Mouse (Mus musculus): ENCODE measurements at regions not wholly inside any gene's neighbourhood (a gene's known extent, or its start where the extent isn't known, plus 50 kb on each side); places are given as distances from the start of the nearest gene placed in this dataset.

- ATAC-seq (ENCODE audit: insufficient number of reproducible peaks, insufficient read depth, low FRiP score, low read depth), result no peak
Observed at GRCm38 (mm10) chr9:32834751-32835625, 199.0 kb downstream of the Ets1 start.

GRCm38 (mm10) chr9:32835626-32835971 lies 199.6 kb downstream of the Ets1 start:
- H3K4me3 ChIP-seq (ENCODE audit: low read depth, low read length), result no peak overlapping the region
- no peaks in the 10 kb centered on the region for H3K27me3 ChIP-seq (ENCODE audit: control insufficient read depth, insufficient read depth, low read length)
- no peaks in the 10 kb centered on the region for H3K36me3 ChIP-seq (ENCODE audit: control insufficient read depth, insufficient read depth, low read length)
- ATAC-seq (ENCODE audit: insufficient number of reproducible peaks, insufficient read depth, low FRiP score, low read depth), result no peak
- no peak overlapping the region for H3K4me2 ChIP-seq (replicated peaks; ENCODE audit: low read depth, low read length)
- H3K4me1 ChIP-seq (ENCODE audit: control insufficient read depth, insufficient read depth, low read length), result peaks cover 3% of the 10 kb centered on the region; the same call in 1 of the 2 replicates
- WGBS, result 18% methylated on average over 4 of the region's 4 CpGs
- no peaks in the 10 kb centered on the region for H3K9me3 ChIP-seq (ENCODE audit: control insufficient read depth, low read depth, low read length)
- no peak overlapping the region for H3K27ac ChIP-seq (ENCODE audit: low read length)
- no peak overlapping the region for H3K9ac ChIP-seq (replicated peaks; ENCODE audit: low read depth, low read length)

More at GRCm38 (mm10) chr9:32834751-32835625, 199.0 kb downstream of the Ets1 start:
- Histone ChIP-seq H3K36me3 (ENCODE audit: control insufficient read depth, insufficient read depth, low read length) (no peaks in the 10 kb centered on the region), H3K27ac (ENCODE audit: low read length) (no peak overlapping the region), H3K4me3 (ENCODE audit: low read depth, low read length) (no peak overlapping the region), H3K4me1 (ENCODE audit: control insufficient read depth, insufficient read depth, low read length) (peaks cover 8% of the 10 kb centered on the region; the same call in 1 of the 2 replicates), H3K27me3 (ENCODE audit: control insufficient read depth, insufficient read depth, low read length) (no peaks in the 10 kb centered on the region), H3K4me2 (replicated peaks; ENCODE audit: low read depth, low read length) (no peak overlapping the region), H3K9ac (replicated peaks; ENCODE audit: low read depth, low read length) (no peak overlapping the region), H3K9me3 (ENCODE audit: control insufficient read depth, low read depth, low read length) (no peaks in the 10 kb centered on the region)
- WGBS, result 47% methylated on average over 13 of the region's 13 CpGs

GRCm38 (mm10) chr9:32836371-32836770 lies 200.3 kb downstream of the Ets1 start:
- H3K27ac ChIP-seq (ENCODE audit: low read length), result no peak overlapping the region
- no peaks in the 10 kb centered on the region; the same call in 1 of the 2 replicates for H3K4me1 ChIP-seq (ENCODE audit: control insufficient read depth, insufficient read depth, low read length)
- H3K36me3 ChIP-seq (ENCODE audit: control insufficient read depth, insufficient read depth, low read length), result no peaks in the 10 kb centered on the region
- WGBS, result 44% methylated on average over 5 of the region's 5 CpGs
- no peak for ATAC-seq (ENCODE audit: insufficient number of reproducible peaks, insufficient read depth, low FRiP score, low read depth)
- no peaks in the 10 kb centered on the region for H3K27me3 ChIP-seq (ENCODE audit: control insufficient read depth, insufficient read depth, low read length)
- H3K4me3 ChIP-seq (ENCODE audit: low read depth, low read length), result no peak overlapping the region
- H3K4me2 ChIP-seq (replicated peaks; ENCODE audit: low read depth, low read length), result no peak overlapping the region
- H3K9me3 ChIP-seq (ENCODE audit: control insufficient read depth, low read depth, low read length), result no peaks in the 10 kb centered on the region
- no peak overlapping the region for H3K9ac ChIP-seq (replicated peaks; ENCODE audit: low read depth, low read length)

GRCm38 (mm10) chr9:32847361-32847760 lies 211.3 kb downstream of the Ets1 start:
- Histone ChIP-seq H3K36me3 (ENCODE audit: control insufficient read depth, insufficient read depth, low read length) (no peaks in the 10 kb centered on the region), H3K27me3 (ENCODE audit: control insufficient read depth, insufficient read depth, low read length) (no peaks in the 10 kb centered on the region), H3K4me3 (ENCODE audit: low read depth, low read length) (no peak overlapping the region), H3K9me3 (ENCODE audit: control insufficient read depth, low read depth, low read length) (no peaks in the 10 kb centered on the region), H3K4me2 (replicated peaks; ENCODE audit: low read depth, low read length) (no peak overlapping the region), H3K4me1 (ENCODE audit: control insufficient read depth, insufficient read depth, low read length) (no peaks in the 10 kb centered on the region), H3K9ac (replicated peaks; ENCODE audit: low read depth, low read length) (no peak overlapping the region), H3K27ac (ENCODE audit: low read length) (no peak overlapping the region)
- 94% methylated on average over 2 of the region's 2 CpGs for WGBS
- no peak for ATAC-seq (ENCODE audit: insufficient number of reproducible peaks, insufficient read depth, low FRiP score, low read depth)

GRCm38 (mm10) chr9:32852282-32852681 lies 216.3 kb downstream of the Ets1 start:
- Histone ChIP-seq H3K4me1 (ENCODE audit: control insufficient read depth, insufficient read depth, low read length) (no peaks in the 10 kb centered on the region), H3K36me3 (ENCODE audit: control insufficient read depth, insufficient read depth, low read length) (no peaks in the 10 kb centered on the region), H3K4me3 (ENCODE audit: low read depth, low read length) (no peak overlapping the region), H3K4me2 (replicated peaks; ENCODE audit: low read depth, low read length) (no peak overlapping the region), H3K9me3 (ENCODE audit: control insufficient read depth, low read depth, low read length) (no peaks in the 10 kb centered on the region), H3K27me3 (ENCODE audit: control insufficient read depth, insufficient read depth, low read length) (no peaks in the 10 kb centered on the region), H3K9ac (replicated peaks; ENCODE audit: low read depth, low read length) (no peak overlapping the region), H3K27ac (ENCODE audit: low read length) (no peak overlapping the region)
- WGBS, result 73% methylated on average over 3 of the region's 3 CpGs
- no peak for ATAC-seq (ENCODE audit: insufficient number of reproducible peaks, insufficient read depth, low FRiP score, low read depth)

GRCm38 (mm10) chr9:32863286-32863685 lies 227.3 kb downstream of the Ets1 start:
- Histone ChIP-seq H3K4me3 (ENCODE audit: low read depth, low read length) (no peak overlapping the region), H3K27ac (ENCODE audit: low read length) (no peak overlapping the region), H3K4me2 (replicated peaks; ENCODE audit: low read depth, low read length) (no peak overlapping the region), H3K36me3 (ENCODE audit: control insufficient read depth, insufficient read depth, low read length) (no peaks in the 10 kb centered on the region), H3K9me3 (ENCODE audit: control insufficient read depth, low read depth, low read length) (no peaks in the 10 kb centered on the region), H3K9ac (replicated peaks; ENCODE audit: low read depth, low read length) (no peak overlapping the region), H3K4me1 (ENCODE audit: control insufficient read depth, insufficient read depth, low read length) (no peaks in the 10 kb centered on the region), H3K27me3 (ENCODE audit: control insufficient read depth, insufficient read depth, low read length) (no peaks in the 10 kb centered on the region)
- no peak for ATAC-seq (ENCODE audit: insufficient number of reproducible peaks, insufficient read depth, low FRiP score, low read depth)
- 67% methylated on average over 5 of the region's 5 CpGs for WGBS

GRCm38 (mm10) chr9:32868936-32869335 lies 232.9 kb downstream of the Ets1 start:
- H3K36me3 ChIP-seq (ENCODE audit: control insufficient read depth, insufficient read depth, low read length), result no peaks in the 10 kb centered on the region
- H3K4me3 ChIP-seq (ENCODE audit: low read depth, low read length), result no peak overlapping the region
- H3K9ac ChIP-seq (replicated peaks; ENCODE audit: low read depth, low read length), result no peak overlapping the region
- no peaks in the 10 kb centered on the region for H3K9me3 ChIP-seq (ENCODE audit: control insufficient read depth, low read depth, low read length)
- ATAC-seq (ENCODE audit: insufficient number of reproducible peaks, insufficient read depth, low FRiP score, low read depth), result no peak
- H3K27me3 ChIP-seq (ENCODE audit: control insufficient read depth, insufficient read depth, low read length), result no peaks in the 10 kb centered on the region
- no peak overlapping the region for H3K4me2 ChIP-seq (replicated peaks; ENCODE audit: low read depth, low read length)
- H3K4me1 ChIP-seq (ENCODE audit: control insufficient read depth, insufficient read depth, low read length), result no peaks in the 10 kb centered on the region
- 79% methylated on average over 8 of the region's 8 CpGs for WGBS
- no peak overlapping the region for H3K27ac ChIP-seq (ENCODE audit: low read length)

GRCm38 (mm10) chr9:32874306-32874875 lies 238.4 kb downstream of the Ets1 start:
- no peak overlapping the region for H3K4me2 ChIP-seq (replicated peaks; ENCODE audit: low read depth, low read length)
- H3K4me1 ChIP-seq (ENCODE audit: control insufficient read depth, insufficient read depth, low read length), result no peaks in the 10 kb centered on the region
- no peaks in the 10 kb centered on the region for H3K27me3 ChIP-seq (ENCODE audit: control insufficient read depth, insufficient read depth, low read length)
- H3K36me3 ChIP-seq (ENCODE audit: control insufficient read depth, insufficient read depth, low read length), result no peaks in the 10 kb centered on the region
- no peak overlapping the region for H3K9ac ChIP-seq (replicated peaks; ENCODE audit: low read depth, low read length)
- WGBS, result 49% methylated on average over 6 of the region's 6 CpGs
- H3K9me3 ChIP-seq (ENCODE audit: control insufficient read depth, low read depth, low read length), result no peaks in the 10 kb centered on the region
- no peak overlapping the region for H3K27ac ChIP-seq (ENCODE audit: low read length)
- no peak overlapping the region for H3K4me3 ChIP-seq (ENCODE audit: low read depth, low read length)
- ATAC-seq (ENCODE audit: insufficient number of reproducible peaks, insufficient read depth, low FRiP score, low read depth), result no peak

Data from stomach, embryonic 14.5 days (tissue).